Mouse (Mus musculus) right cerebral cortex, postnatal 36 days (tissue): ENCODE measurements around the gene Ubp1.
A peak's percentile ranks its signal among the peaks of the same experiment; 100 is the strongest.

Experiments used
- DNase-seq, 2 experiments: peaks; one replicate each; pipeline ENCODE4 v3.0.0; 2022; ENCODE audit warnings: low spot score in 2 of 2, mixed read lengths in 1 of 2

Gene Ubp1

GRCm38 (mm10) chr9:114014034-114014433 lies 83.3 kb downstream of the Ubp1 start:
- DNase-seq: no peak

- DNase-seq: no peak
Observed at GRCm38 (mm10) chr9:114015724-114016123, 85.0 kb downstream of the Ubp1 start.

- DNase-seq: no peak
Observed at GRCm38 (mm10) chr9:114016402-114016801, 85.7 kb downstream of the Ubp1 start.

GRCm38 (mm10) chr9:114019012-114019762 lies 88.5 kb downstream of the Ubp1 start:
- DNase-seq: no peak

GRCm38 (mm10) chr9:114022141-114022540 lies 91.4 kb downstream of the Ubp1 start:
- no peak for DNase-seq

GRCm38 (mm10) chr9:114025182-114025581 lies 94.4 kb downstream of the Ubp1 start:
- DNase-seq: no peak

- DNase-seq: no peak
Observed at GRCm38 (mm10) chr9:114025846-114026245, 95.1 kb downstream of the Ubp1 start.

GRCm38 (mm10) chr9:114026261-114026934 lies 95.7 kb downstream of the Ubp1 start:
- peak; percentile 86 to 90 for DNase-seq
